Mouse (Mus musculus) neural tube, embryonic 14.5 days (tissue): ENCODE data around the gene Slit3. TPM values are rescaled to one million over a fixed set of nuclear protein-coding genes. Genes with fewer than 3 reads are reported as not detected.
A peak's percentile ranks its signal among the peaks of the same experiment; 100 is the strongest.

Source experiments
- ATAC-seq: fragments of 200-750 bp; cut with Nextera tagmentation; 2 replicates; pipeline ENCODE4 v1.8.0; 2017; ENCODE audit warnings: low read depth, mild to moderate bottlenecking, moderate TSS enrichment, moderate library complexity
- H3K27ac ChIP-seq: fragments of 300-500 bp; sonication (generic); 2 replicates; pipeline ENCODE4 v1.5.1; 2014; ENCODE audit warnings: low read depth, mild to moderate bottlenecking, control low read depth, low read length, moderate library complexity, mixed read lengths
- H3K27me3 ChIP-seq: fragments of 300-500 bp; sonication (generic); 2 replicates; pipeline ENCODE4 v1.6.1; 2014; ENCODE audit warnings: low read length; ENCODE audit not compliant: control insufficient read depth, insufficient read depth
- H3K36me3 ChIP-seq: fragments of 300-500 bp; sonication (generic); 2 replicates; pipeline ENCODE4 v1.6.1; 2014; ENCODE audit warnings: low read length, mixed read lengths; ENCODE audit not compliant: control insufficient read depth, insufficient read depth
- H3K4me1 ChIP-seq: fragments of 300-500 bp; sonication (generic); 2 replicates; pipeline ENCODE4 v1.6.1; 2014; ENCODE audit warnings: low read length; ENCODE audit not compliant: control insufficient read depth, insufficient read depth
- H3K4me2 ChIP-seq: fragments of 300-500 bp; sonication (generic); 2 replicates; pipeline ENCODE4 v1.6.1; 2014; ENCODE audit warnings: mild to moderate bottlenecking, low read depth, low read length, control low read depth
- H3K4me3 ChIP-seq: fragments of 300-500 bp; sonication (generic); 2 replicates; pipeline ENCODE4 v1.5.1; 2014; ENCODE audit warnings: low read depth, low read length, control low read depth, mixed read lengths
- H3K9ac ChIP-seq: fragments of 300-500 bp; sonication (generic); replicated peaks from 2 replicates; pipeline ENCODE4 v1.6.1; 2014; ENCODE audit warnings: low read depth, mild to moderate bottlenecking, control low read depth, low read length, mixed read lengths
- H3K9me3 ChIP-seq: fragments of 300-500 bp; sonication (generic); 2 replicates; pipeline ENCODE4 v1.6.1; 2016; ENCODE audit warnings: low read length; ENCODE audit not compliant: control insufficient read depth
- WGBS: fragments of 180-500 bp; shearing (Covaris S2); extraction: QIAGEN DNeasy Blood & Tissue Kit; methylation state at CpG from one replicate; pipeline ENCODE4 v1.1.7; 2014; 5-methylcytosine and 5-hydroxymethylcytosine counted together
- microRNA counts: library from miRNA; unstranded; fragments of <30 nt; microRNA quantifications from one replicate; lab custom pipeline; 2016
- microRNA-seq: library from miRNA; unstranded; fragments of <30 nt; microRNA quantifications from one replicate; pipeline ENCODE4, GENCODE M21; 2016
- polyA plus RNA-seq: library from polyadenylated mRNA; unstranded; fragments of >200 nt; fragmentation: Nextera tagmentation; extraction: Ambion mirVana; gene quantifications from 2 replicates; pipeline ENCODE4 v1.2.1, GENCODE M21; 2014

The Slit3 gene
- polyA plus RNA-seq, 1 experiment from 2014 or later = 14.6 TPM

- 79% methylated on average over 11 of the region's 11 CpGs for WGBS
- Histone ChIP-seq H3K4me2 (no peak overlapping the region), H3K36me3 (no peaks in the 10 kb centered on the region), H3K27me3 (no peaks in the 10 kb centered on the region), H3K4me3 (no peak overlapping the region), H3K9ac (no peak overlapping the region), H3K27ac (no peak overlapping the region), H3K4me1 (no peaks in the 10 kb centered on the region), H3K9me3 (no peaks in the 10 kb centered on the region)
- ATAC-seq = no peak
Measured at GRCm38 (mm10) chr11:35756411-35757303, 635.6 kb downstream of the Slit3 start.

MicroRNAs encoded within 50 kb of the gene (microRNA counts, 519-probe panel; counts per million panel counts)
- 6,659 counts per million, percentile 94 among the panel's probes with 10 or more counts for microRNA mmu-miR-218 (lab: Ali Mortazavi, UCI)

Small RNAs within 50 kb of the gene (microRNA-seq; reads per million reads assigned to microRNA genes)
- 328 reads per million, percentile 64 among the genes with 10 or more reads in this experiment for gene Mir218-2
